Mouse (Mus musculus): ENCODE measurements around the gene Mrrf. TPM values are rescaled to one million over a fixed set of nuclear protein-coding genes. Genes with fewer than 3 reads are reported as not detected.

The Mrrf gene
- total RNA-seq, 1 experiment from 2014 or later: 52.2 TPM

GRCm38 (mm10) chr2:36214425-36214824, 78.2 kb downstream of the Mrrf start:
- ATAC-seq (replicated peaks in 1 of 2; ENCODE audit: insufficient read depth in 1 of 2, low FRiP score in 2 of 2, low TSS enrichment in 1 of 2, low read depth in 1 of 2, poor library complexity in 2 of 2, severe bottlenecking in 2 of 2): no peak

GRCm38 (mm10) chr2:36215203-36215739, 79.1 kb downstream of the Mrrf start:
- ATAC-seq (replicated peaks in 1 of 2; ENCODE audit: insufficient read depth in 1 of 2, low FRiP score in 2 of 2, low TSS enrichment in 1 of 2, low read depth in 1 of 2, poor library complexity in 2 of 2, severe bottlenecking in 2 of 2): no peak

GRCm38 (mm10) chr2:36216546-36216945, 80.4 kb downstream of the Mrrf start:
- peak; percentile 52 to 60 for ATAC-seq (replicated peaks in 1 of 2; ENCODE audit: insufficient read depth in 1 of 2, low FRiP score in 2 of 2, low TSS enrichment in 1 of 2, low read depth in 1 of 2, poor library complexity in 2 of 2, severe bottlenecking in 2 of 2)

GRCm38 (mm10) chr2:36216953-36217573, 80.9 kb downstream of the Mrrf start:
- peak; percentile 65 to 70 for ATAC-seq (replicated peaks in 1 of 2; ENCODE audit: insufficient read depth in 1 of 2, low FRiP score in 2 of 2, low TSS enrichment in 1 of 2, low read depth in 1 of 2, poor library complexity in 2 of 2, severe bottlenecking in 2 of 2)

- ATAC-seq (replicated peaks in 1 of 2; ENCODE audit: insufficient read depth in 1 of 2, low FRiP score in 2 of 2, low TSS enrichment in 1 of 2, low read depth in 1 of 2, poor library complexity in 2 of 2, severe bottlenecking in 2 of 2): no peak
Measured at GRCm38 (mm10) chr2:36217692-36218233, 81.6 kb downstream of the Mrrf start.

GRCm38 (mm10) chr2:36220106-36220505, 83.9 kb downstream of the Mrrf start:
- ATAC-seq (replicated peaks in 1 of 2; ENCODE audit: insufficient read depth in 1 of 2, low FRiP score in 2 of 2, low TSS enrichment in 1 of 2, low read depth in 1 of 2, poor library complexity in 2 of 2, severe bottlenecking in 2 of 2): peak; percentile 52 to 62

- ATAC-seq (replicated peaks in 1 of 2; ENCODE audit: insufficient read depth in 1 of 2, low FRiP score in 2 of 2, low TSS enrichment in 1 of 2, low read depth in 1 of 2, poor library complexity in 2 of 2, severe bottlenecking in 2 of 2): no peak
Measured at GRCm38 (mm10) chr2:36220891-36221290, 84.7 kb downstream of the Mrrf start.

GRCm38 (mm10) chr2:36222168-36222848, 86.1 kb downstream of the Mrrf start:
- no peak for ATAC-seq (replicated peaks in 1 of 2; ENCODE audit: insufficient read depth in 1 of 2, low FRiP score in 2 of 2, low TSS enrichment in 1 of 2, low read depth in 1 of 2, poor library complexity in 2 of 2, severe bottlenecking in 2 of 2)

GRCm38 (mm10) chr2:36223436-36223835, 87.2 kb downstream of the Mrrf start:
- ATAC-seq (replicated peaks in 1 of 2; ENCODE audit: insufficient read depth in 1 of 2, low FRiP score in 2 of 2, low TSS enrichment in 1 of 2, low read depth in 1 of 2, poor library complexity in 2 of 2, severe bottlenecking in 2 of 2): no peak

- no peak for ATAC-seq (replicated peaks in 1 of 2; ENCODE audit: insufficient read depth in 1 of 2, low FRiP score in 2 of 2, low TSS enrichment in 1 of 2, low read depth in 1 of 2, poor library complexity in 2 of 2, severe bottlenecking in 2 of 2)
Measured at GRCm38 (mm10) chr2:36224153-36224552, 88.0 kb downstream of the Mrrf start.

- no peak for ATAC-seq (replicated peaks in 1 of 2; ENCODE audit: insufficient read depth in 1 of 2, low FRiP score in 2 of 2, low TSS enrichment in 1 of 2, low read depth in 1 of 2, poor library complexity in 2 of 2, severe bottlenecking in 2 of 2)
Measured at GRCm38 (mm10) chr2:36224599-36224998, 88.4 kb downstream of the Mrrf start.

GRCm38 (mm10) chr2:36230366-36230765, 94.2 kb downstream of the Mrrf start, which contains the start of gene Ptgs1:
TSS of gene Ptgs1 (plus strand) at chr2:36230426.
- ATAC-seq (replicated peaks in 1 of 2; ENCODE audit: insufficient read depth in 1 of 2, low FRiP score in 2 of 2, low TSS enrichment in 1 of 2, low read depth in 1 of 2, poor library complexity in 2 of 2, severe bottlenecking in 2 of 2): peak; percentile 90 to 93

- ATAC-seq (replicated peaks in 1 of 2; ENCODE audit: insufficient read depth in 1 of 2, low FRiP score in 2 of 2, low TSS enrichment in 1 of 2, low read depth in 1 of 2, poor library complexity in 2 of 2, severe bottlenecking in 2 of 2): peak in 1 of 2 experiments; percentile 21; a peak in 1 of 4 replicates
Measured at GRCm38 (mm10) chr2:36230967-36231366, 94.8 kb downstream of the Mrrf start.

GRCm38 (mm10) chr2:36234526-36235368, 98.6 kb downstream of the Mrrf start:
- ATAC-seq (replicated peaks in 1 of 2; ENCODE audit: insufficient read depth in 1 of 2, low FRiP score in 2 of 2, low TSS enrichment in 1 of 2, low read depth in 1 of 2, poor library complexity in 2 of 2, severe bottlenecking in 2 of 2): no peak

- ATAC-seq (replicated peaks in 1 of 2; ENCODE audit: insufficient read depth in 1 of 2, low FRiP score in 2 of 2, low TSS enrichment in 1 of 2, low read depth in 1 of 2, poor library complexity in 2 of 2, severe bottlenecking in 2 of 2): peak in 1 of 2 experiments; percentile 14; a peak in 1 of 4 replicates
Measured at GRCm38 (mm10) chr2:36235917-36236316, 99.7 kb downstream of the Mrrf start.

GRCm38 (mm10) chr2:36236889-36237288, 100.7 kb downstream of the Mrrf start:
- peak in 1 of 2 experiments; percentile 44; a peak in 2 of 4 replicates for ATAC-seq (replicated peaks in 1 of 2; ENCODE audit: insufficient read depth in 1 of 2, low FRiP score in 2 of 2, low TSS enrichment in 1 of 2, low read depth in 1 of 2, poor library complexity in 2 of 2, severe bottlenecking in 2 of 2)

GRCm38 (mm10) chr2:36237557-36237956, 101.4 kb downstream of the Mrrf start:
- no peak for ATAC-seq (replicated peaks in 1 of 2; ENCODE audit: insufficient read depth in 1 of 2, low FRiP score in 2 of 2, low TSS enrichment in 1 of 2, low read depth in 1 of 2, poor library complexity in 2 of 2, severe bottlenecking in 2 of 2)

All from hematopoietic stem cell, adult 5-6 weeks (primary cell).